Mouse (Mus musculus) urinary bladder, postnatal 25 days (tissue): ENCODE measurements around the gene Rsrc1.

Experiments used
- DNase-seq: peaks from one replicate; pipeline ENCODE4 v3.0.0; 2022; ENCODE audit warnings: low spot score

Gene Rsrc1

DNA sequence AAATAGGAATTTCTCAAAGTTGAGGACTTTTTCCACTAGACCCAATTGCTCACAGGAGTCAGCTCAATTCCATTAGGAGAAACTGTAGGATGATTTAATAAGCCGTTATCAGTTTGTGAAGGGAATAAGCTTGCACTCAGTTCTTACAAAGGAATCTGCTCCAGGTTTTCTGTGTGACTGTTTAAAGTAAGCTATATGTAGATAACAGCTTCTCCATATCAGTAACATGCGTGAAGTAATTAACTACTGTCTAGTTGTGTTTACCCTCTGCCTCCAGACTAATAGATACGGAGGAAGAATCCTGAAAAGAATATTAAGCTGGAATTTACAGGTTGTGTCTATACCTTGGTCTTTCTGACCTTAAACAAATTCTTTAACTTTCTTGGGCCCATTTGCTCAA, 299.1 kb downstream of the Rsrc1 start:
- DNase-seq: no peak

DNA sequence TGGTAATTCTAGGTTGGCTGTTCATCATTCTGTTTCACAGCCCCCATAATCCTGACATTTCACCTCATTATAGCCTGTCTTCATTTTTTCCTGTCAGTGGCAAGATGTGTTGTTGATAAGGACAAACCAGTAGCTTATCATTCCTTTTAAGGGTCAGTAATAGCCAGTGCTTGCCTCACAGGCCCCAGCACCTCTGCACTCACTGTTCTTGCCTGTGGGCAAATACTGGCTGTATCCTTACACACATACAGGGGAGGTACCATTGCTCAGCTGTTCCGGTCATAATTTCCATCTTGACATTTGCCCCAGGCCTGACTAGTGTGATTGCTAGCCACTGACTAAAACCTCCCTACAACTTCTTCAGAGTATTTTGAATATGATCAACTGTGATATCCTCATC, 302.8 kb downstream of the Rsrc1 start:
- no peak for DNase-seq

DNA sequence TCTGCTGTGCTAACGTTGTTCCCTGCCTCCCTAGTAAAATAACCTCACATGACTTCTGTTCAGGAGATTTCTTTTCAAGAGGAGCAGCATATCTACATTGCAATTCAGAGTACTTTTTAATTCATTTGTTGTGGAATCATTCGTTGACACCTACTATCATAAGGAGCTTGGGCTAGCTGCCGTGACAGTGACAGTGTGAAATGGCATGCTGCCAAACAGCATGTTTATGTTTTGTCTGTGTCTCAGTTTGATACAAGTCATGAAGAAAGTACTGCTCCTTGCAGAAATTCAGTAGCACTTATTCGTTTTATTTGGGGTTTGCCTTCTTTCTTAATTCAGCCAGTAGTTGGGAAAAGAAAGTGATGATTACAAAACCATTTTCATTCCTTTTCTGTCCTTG, 303.7 kb downstream of the Rsrc1 start:
- no peak for DNase-seq

DNA sequence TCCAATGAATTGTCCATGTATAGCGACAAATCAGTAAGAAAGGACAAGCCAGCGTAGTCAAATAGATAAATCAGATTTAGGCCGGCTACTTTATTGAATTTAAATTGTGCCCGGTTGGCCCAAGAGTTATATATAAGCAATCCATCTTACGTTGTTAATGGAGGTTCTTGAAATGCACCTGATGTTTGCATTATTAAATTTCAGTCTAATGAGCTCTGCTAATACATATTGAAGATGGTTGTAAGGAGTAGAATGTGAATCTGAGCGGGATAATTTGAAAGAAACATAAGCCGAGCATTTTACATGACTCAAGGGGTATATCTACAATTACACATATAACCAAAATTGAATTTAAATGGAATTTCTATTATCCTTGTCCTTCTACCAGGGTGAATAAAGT, 307.5 kb downstream of the Rsrc1 start:
- no peak for DNase-seq

DNA sequence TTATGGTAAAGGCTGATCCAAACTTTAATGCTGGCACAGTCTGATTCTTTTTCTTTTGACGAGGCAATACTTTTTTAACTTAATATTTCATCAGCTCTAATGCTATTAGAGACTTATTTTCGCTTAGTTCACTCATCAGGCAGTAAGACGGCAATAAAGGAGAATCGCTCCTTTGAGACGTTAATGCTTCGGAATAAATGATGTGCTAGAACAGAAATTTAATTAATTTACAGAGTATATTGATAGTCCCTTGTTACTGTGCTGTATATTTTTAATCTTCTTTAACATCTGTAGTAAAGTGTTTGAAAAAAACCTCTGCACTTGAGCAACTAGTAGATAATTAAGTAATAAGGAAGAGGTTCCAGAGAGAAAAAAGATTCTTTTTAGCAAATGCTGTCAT, 308.3 kb downstream of the Rsrc1 start:
- no peak for DNase-seq

DNA sequence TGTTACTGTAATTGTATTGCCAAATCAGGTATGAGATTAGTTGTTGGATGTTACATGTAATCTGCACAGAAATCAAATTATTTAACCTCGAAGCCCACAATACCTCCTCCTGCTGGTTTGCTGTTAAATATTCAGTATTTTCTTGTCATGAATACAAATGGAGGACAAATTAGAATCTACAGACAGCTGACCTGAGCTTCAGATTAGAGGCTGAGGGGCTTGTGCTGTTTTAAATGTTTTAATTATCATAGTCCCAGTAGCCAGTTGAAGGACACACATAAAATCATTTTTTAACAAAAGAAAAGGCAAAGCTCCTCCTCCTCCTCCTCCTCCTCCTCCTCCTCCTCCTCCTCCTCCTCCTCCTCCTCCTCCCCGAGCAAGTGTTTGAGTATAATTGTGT, 327.5 kb downstream of the Rsrc1 start:
- no peak for DNase-seq

DNA sequence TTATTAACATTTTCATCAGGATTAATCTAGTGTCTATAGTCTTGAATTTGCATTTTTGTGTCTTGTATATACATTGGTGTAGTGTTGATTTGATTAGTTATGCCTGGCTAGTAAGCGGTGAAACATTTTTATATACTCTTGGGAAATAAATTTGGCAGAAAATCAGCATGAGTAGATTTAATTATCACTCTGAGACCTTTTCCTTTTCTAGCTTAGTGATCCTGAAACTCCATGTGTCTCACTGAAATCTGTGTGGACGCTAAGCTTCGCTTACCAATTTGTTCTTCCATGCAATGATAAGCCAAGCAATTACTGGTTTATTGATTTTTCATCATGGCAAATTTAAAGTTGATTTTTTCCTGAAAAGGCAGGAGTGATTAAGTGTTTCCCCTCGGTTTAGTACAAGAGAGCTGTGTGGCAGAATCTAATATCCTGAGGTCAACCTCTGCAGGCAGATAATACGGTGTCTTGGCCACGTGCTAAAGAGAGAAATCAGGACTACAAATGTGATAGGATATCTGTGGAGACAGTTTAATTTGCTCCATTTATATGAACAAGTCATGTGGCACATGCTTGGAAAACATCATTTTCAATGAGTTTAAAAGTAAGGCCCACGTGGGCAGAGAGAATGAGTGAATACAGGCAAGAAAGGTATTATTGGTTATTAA, 328.6 kb downstream of the Rsrc1 start:
- no peak for DNase-seq

DNA sequence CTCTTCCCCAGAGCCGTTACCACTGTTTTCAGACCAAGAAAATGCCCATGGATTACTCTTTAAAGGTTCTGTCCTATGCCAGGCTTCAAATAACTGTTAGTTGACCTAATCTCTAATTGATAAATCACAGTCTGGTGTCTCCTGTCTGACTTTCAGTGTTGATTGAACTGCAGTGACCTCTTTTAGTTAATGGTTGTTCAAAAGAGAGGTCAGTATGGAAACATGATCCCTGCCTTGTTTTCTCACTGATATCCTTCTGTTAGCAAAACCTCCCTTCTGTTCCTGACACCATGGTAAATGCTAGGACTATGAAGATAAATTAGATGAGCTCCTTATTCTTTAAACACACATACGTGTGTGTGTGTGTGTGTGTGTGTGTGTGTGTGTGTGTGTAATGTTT, 330.2 kb downstream of the Rsrc1 start:
- DNase-seq: no peak

DNA sequence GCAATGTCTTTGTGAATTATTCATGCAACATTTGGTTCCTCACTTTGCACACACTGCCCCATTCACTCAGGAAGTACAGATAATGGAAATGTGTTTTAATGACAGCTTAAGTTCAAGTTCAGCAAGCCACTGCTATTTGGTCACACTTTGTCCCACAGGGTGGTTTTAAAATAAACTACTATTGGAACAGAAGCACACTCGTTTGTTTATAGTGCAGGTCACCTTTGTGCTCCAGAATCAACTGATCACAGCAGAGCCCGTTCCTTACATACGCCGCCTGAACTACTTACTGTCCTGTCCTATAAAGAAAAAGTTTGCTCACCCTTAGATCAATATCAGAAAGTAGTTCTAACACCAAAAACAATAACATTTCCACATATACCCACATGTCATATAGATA, 341.2 kb downstream of the Rsrc1 start:
- DNase-seq: no peak

DNA sequence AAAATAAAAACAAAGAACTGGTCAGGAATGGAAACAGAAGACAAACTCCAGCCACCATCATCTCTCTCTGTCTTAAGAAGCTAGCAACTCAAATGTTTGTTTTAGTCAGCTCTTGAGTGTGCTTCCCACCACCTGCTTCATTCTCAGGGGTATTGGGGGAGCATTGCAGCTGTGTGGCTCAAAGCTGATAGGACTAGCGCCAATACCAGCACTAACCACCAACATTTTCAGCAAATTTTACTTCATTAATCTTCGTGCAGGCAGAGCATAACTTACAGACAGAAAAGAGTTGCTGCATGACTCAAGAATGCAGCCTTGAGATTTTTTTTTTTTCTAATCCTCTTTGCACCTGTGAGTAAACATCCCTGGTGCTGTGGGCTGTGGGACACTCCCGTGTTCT, 358.4 kb downstream of the Rsrc1 start:
- DNase-seq: no peak

DNA sequence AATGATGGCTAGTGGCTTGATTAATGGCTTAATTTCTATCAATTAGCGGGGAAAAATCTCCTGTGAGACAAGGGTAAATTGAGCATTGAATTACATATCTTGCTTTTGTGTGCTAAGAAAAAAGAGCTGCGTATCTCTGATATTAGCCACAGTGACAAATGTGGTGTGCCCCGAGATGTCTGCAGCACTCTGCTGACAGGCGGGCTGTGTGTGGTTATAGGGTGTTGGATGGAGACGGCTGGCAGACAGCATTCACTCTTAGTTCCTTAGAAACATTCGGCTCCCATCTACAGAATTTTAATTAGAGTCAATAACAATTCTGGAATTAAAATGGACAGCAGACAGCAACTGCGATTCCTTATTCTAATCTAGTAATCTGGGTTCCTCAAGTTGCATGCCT, 359.7 kb downstream of the Rsrc1 start:
- no peak for DNase-seq

DNA sequence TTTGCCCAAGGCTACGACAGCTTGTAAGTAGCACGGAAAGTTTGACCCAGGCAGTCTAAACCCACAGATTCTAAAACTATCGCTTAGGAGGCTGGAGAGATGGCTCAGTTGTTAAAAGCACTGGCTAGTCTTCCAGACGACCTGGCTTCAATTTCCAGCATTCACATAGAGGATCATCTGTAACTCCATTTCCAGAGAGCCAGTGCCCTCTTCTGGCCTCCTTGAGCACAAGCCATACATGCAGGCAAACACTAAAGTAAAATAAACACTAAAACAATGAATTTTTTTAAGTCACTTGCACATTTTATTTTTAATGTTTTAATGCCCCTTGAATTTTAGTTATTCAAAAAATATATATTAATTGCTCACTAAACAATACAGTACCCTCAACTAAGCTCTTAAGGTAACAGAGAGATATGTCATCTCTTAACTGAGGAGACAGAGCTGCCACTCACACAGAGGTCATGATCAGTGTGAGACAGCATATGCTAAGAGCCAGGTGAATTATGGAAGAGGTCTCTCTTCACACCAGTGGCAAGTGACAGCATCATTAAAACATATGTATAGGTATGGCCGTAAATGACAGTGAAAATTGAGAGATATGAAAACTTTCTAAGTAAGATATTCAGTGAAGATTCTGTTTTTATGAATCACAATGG, 361.9 kb downstream of the Rsrc1 start:
- no peak for DNase-seq

DNA sequence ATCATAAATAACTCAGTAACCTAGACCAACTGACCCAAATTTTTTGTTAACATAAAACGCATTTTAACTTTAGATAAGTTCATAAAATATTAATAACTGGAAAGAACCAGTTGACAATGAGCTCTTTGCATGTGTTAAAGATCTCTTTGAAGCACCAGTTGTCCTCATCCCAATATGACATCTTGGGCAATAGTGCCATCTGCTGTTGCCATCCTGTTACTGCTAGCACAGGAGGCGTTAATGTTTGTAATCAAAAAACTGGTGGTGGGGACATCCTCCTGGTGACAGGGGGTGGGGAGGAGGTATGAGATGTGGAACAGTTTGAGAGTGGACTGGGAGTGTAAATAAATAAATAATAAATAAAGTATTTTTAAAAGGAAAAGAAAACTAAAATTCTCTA, 363.4 kb downstream of the Rsrc1 start:
- peak; percentile 22 for DNase-seq

DNA sequence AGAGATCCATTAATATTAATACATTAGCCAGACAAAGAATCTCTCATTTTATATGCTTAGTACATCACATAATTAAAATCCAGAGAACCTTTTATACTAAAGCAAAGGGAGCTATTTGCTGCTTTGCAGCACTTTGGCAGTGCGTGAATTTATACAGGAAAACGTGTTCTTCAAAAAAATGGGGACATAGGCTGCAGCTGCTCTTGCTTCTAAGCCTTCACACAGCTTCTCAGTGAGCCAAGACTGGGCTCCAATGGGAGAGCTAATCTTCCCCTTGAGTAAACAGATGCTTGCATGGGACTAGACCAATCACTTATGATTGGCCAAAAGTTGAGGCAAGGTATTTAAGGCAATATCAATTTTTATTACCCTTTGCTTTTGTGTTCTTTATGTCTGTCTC, 365.5 kb downstream of the Rsrc1 start:
- no peak for DNase-seq

DNA sequence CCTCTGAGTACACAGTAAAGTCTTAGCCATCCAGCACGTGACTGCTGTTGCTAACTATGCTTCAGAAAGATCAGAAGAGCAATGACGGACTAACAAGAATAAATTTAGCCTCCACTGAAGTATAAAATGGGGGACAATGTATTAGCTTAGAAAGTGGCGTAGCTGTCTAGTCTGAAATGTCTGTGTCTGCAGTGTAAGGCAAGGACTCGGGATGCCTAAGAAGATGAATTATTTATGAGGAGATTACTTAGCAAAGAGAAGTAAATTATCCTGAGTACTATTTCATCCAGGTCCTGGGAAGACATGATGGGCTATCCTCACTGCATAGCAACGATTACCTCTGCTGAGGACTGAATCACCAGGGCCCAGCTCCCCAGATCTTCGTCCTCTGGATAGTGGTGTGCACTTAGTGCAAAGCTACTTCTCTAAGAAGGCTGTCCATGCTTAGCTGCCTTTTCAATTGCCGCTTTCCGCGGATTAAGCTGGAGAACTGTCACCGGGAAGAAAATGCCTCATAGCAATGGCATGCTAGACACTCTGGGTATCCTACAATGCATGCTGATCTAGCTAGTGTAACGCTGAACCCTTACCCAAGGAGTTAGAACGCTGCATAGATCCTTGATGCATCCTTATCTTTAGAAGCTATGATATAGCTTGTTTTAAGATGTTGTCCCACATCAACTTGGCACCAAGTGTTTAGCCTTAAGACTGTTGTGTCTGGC, 370.4 kb downstream of the Rsrc1 start:
- DNase-seq: no peak

DNA sequence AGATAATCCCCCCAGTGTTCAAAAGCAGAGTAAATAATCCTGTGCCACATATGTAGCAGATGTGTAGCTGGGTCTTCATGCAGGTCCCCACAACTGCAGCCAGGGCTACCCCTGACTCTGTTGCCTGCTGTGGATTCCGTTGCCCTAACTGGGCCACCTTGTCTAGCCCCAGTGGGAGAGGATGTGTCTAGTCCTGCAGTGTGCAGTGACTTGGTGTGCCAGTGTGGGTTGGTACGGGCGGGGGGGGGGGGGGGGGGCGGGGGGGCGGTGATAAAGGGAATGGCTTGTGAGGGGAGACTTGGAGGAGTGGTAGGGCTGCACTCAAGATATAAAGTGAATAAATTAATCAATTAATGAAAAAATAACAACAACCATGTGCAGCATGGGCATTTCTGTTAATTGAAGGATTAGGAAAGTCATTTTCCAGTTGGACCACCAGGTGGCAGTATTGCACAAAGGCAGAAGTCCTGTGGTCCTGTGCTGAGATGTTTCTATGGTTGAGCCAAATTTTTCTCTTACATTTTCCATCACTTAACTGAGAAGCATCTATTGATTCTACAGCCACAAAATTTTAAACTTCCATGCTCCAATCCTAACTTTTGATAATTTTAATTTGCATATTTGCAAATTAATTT, 371.1 kb downstream of the Rsrc1 start:
- peak; percentile 37 for DNase-seq

DNA sequence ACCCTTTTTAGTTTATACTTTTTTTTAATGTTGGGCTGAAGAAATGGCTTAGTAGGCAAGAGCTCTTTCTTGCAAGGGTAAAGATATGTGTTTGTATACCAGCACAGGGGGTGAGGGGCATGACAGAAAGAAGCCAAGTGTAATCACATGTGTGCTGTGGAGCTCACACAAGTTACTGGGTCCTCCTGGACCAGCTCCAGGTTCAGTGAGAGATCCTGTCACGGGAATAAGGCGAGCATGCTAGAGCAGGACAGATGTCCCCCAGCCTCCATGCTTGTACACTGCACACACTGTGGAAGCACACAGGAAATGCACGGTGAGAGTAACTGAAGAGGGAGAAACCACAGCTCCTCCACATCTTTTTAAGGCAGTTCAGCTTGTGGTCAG, 371.6 kb downstream of the Rsrc1 start:
- DNase-seq: no peak

DNA sequence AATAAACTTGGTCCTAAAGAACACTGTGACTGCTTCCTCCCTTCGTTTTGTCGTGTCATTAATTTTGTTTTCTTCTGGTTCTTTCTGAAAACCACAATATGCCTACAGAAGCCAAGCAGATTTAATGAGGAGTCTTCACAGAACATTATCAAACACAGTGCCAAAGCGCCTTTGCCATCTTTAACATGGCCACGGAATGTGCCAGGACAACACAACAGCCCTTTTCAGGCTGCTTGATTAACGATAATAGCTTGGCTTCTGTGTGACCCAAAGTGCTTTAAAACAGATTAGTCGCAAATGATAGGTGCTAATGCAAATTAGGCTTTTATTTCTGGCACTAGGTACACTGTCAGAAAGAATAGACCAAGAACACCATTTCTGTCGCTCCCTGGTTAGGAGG, 377.2 kb downstream of the Rsrc1 start:
- no peak for DNase-seq

DNA sequence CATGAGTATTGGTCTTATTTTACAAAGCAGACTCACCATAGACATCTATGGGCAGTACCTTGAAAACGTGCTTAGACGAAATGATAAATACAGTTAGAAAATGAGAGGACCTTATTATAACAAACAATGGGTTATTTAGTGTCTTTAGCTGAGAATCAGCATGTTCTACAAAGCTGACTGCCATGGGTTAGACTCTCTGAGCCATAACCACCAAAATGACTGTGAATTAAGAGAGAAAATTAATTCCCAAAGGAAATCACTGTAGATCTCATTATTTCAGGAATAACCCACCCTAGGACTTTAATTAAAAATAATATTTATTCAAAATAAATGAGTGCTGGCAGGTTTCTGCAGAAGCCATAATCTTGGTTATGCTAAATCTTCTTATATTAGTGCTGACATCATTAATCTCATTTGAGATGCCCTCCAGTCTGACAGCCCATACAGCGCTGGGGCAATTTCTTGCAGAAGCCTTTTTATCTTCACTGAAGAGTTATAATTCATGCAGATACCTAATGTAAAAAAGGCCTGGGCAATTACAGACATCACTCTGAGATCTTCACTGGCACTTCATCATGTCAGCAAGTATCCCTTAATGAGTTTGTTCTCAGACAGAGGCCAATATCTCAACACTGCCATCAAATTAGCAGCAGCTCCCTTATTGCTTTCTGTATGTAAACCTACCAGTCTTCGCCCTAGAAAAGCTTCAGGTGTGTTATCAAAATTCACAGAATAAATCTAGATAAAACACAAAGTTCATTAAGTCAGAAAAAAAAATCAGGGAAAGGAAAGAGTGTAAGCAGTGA, 385.1 kb downstream of the Rsrc1 start:
- DNase-seq: no peak

DNA sequence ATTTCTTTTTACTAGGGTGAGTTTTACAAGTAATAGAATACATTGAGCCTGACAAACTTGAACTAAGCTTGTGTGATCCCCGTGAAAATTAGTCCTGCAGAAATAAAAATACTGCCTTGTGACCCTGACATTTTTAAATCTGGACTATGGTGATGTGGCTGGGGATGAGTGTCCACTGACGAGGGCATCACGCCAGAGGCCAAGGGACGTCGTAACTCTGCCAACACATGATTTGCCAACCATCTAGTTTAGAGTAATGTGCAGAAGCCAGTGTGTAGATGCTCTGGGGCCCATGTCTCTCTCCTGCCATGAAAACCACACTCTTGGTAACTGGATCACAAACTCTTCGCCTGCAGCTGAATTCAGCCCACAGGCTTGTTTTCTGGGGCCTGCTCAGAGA, 386.3 kb downstream of the Rsrc1 start:
- no peak for DNase-seq

DNA sequence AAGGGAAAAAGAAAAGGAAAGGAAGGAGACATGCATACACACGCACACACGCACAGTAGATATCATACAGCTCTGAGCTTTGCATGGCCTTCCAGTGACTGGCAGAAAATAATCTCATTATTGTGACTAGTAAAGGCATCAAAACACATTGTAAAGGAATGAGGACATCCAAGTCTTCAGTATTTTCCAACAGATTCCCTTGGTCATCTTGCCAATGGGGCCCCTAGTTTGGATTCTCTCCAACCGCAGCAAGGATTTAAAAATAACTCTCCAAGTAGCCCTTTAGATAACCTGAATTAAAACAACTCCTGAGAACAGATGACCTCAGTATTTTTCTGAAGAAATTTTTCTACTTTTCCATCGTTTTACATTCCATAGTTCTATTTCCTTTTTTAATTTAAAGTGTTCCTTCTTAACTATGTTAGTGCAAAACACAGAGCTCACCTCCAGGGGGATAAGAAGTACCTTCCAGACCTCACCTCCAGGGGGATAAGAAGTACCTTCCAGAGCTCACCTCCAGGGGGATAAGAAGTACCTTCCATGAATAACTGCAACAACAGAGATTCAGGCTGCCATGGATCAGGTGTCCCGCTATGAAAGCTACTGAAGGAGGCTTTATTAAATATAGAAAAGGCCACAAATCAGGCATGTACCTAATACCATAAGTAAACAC, 388.4 kb downstream of the Rsrc1 start:
- no peak for DNase-seq

DNA sequence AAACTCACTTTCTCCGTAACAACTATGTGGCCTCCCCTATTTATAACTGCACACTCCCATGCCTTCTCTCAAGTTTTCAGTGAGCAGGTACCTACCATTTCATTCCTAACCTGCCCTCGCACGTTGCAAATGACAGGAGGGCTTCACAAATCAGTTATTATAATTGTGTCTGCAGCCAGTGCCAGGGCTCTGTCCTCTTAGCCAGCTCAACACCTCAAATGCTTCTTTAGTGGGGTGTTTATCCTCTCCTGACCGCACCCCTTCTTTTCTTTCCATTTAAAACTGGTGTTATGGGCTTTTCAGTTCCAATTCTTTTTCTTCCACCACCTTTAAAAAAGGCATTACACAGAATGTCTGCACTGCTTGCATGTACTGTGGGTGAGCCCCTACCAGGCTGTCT, 391.0 kb downstream of the Rsrc1 start:
- no peak for DNase-seq
